Mouse (Mus musculus) layer of hippocampus, postnatal 14 days (tissue): ENCODE measurements around the gene Zfp597. TPM values are rescaled to one million over a fixed set of nuclear protein-coding genes. Genes with fewer than 3 reads are reported as not detected.
"Not testable (repeated sequence)": the region's sequence is repeated elsewhere in the genome, so short reads cannot be mapped to it uniquely, and the experiment has no call there.

ENCODE experiments used
- DNase-seq, 2 experiments: peaks; one replicate each; pipeline ENCODE4 v3.0.0; 2021 to 2022; ENCODE audit warnings: low spot score in 2 of 2, mixed read lengths in 1 of 2
- total RNA-seq, 2 experiments: library from RNA; stranded (reverse); gene quantifications; 2 replicates each; pipeline ENCODE4 v1.2.3; 2021

Gene Zfp597
- total RNA-seq, 2 experiments from 2014 or later = 20.0 to 24.1 TPM

DNA sequence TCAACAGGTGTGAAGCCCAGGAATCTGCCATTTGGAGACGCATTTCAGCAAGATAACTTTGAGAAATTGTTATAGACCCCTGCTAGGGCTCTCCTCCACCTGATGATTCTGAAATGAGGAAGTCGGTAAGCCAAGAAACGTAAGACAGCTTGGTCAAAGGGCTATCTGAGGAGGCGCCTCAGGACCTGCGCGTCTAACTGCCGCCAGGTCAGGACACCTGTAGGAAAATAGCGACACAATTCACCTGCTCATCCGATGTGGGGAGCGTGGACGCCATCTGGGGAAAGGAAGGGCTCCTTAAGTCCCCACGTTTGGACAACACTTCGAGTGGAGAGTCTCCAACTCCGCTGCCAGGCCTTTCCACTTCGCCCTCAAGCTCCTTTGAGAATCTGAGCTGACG lies 12.5 kb downstream of the Zfp597 start:
- DNase-seq = no peak

DNA sequence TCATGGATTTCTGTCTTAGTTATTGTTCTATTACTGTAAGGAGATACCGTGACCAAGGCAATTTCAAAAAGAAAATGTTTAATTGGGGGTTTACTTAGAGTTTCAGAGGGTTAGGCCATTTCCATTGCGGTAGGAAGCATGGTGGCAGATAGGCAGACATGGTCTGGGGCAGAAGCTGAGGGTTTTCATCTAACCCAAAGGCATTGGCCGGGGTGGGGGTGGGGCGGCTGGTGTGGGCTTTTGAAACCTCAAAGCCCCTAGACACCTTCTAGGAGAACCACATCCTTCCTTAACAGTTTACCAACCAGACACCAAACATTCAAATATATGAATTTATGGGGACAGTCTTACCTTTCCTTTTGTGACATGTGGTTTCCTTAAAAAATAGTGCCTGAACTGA lies 25.1 kb downstream of the Zfp597 start:
- DNase-seq = no peak

DNA sequence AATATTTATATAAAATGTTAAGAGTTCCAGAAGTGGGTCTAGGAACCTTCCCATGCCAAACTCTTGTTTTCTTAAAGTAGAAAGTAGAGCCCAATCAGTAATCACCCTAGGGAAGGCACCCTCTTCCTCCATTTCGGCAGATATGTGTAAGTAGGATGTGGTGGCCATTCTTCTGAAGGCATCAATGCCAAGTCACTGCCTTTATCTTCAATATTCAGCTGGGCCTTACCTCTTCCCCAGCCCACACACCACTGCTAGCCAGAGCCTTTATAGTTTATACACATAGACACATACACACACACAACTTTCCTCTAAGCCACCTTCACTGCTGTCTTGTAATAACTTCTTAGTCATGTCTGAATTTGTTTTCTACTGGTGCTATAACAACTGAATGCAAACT lies 28.6 kb downstream of the Zfp597 start:
- no peak for DNase-seq

DNA sequence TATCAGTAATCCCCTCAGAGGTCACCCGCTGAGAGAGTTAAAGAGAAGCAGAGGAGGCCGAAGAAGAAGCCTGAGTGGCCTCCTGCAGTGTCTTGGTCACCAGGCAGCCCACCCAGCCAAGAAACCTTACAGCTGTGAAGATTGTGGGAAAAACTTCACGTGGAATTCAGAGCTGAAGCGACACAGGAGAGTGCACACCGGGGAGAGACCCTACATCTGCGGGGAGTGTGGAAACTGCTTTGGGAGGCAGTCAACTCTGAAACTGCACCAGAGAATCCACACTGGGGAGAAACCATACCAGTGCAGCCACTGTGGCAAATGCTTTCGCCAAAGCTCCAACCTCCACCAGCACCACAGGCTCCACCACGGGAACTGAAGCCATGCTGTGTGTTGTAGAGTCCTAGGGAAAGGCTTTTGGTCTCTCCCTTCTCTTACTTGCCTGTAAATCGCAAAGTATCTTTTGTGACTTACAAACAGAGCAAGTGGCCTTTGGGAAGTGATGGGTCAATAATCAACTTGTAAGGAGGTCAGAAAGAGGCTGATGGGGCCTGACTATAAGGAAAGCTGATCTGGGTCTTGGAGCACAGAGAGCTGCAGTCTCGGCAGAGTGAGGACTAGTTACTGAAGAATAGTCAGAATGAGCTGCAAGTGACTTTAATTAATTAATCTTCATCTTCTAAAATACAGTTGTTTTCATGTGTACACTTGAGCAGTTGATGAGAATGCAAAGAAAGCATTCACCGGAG lies 29.8 kb downstream of the Zfp597 start:
- no peak for DNase-seq

DNA sequence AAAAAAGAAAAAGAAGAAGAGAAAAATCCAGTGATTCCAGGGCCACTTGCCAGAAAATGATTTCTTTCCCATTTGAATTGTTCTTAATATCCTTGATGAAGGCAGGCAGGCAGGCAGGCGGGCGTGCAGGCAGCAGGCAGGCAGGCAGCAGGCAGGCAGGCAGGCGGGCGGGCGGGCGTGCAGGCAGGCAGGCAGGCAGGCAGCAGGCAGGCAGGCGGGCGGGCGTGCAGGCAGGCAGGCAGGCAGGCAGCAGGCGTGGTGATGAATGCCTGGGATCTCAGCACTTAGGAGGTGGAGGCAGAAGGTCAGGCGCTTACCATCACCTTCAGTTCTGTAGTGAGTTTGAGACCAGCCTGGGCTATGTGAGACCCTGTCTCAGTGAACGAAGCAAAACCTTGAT lies 31.8 kb downstream of the Zfp597 start:
- DNase-seq = no peak

DNA sequence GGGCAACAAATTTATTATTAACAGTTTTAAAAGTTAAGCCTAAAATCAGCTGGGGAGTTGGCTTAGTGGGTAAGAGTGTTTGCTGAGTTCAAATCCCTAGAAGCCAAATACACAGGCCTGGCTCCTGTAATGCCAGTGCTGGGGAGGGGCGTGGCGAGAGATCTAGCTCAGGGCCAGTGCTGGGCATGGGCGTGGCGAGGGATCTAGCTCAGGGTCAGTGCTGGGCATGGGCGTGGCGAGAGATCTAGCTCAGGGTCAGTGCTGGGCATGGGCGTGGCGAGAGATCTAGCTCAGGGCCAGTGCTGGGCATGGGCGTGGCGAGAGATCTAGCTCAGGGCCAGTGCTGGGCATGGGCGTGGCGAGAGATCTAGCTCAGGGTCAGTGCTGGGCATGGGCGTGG lies 33.1 kb downstream of the Zfp597 start:
- DNase-seq = not testable (repeated sequence)

DNA sequence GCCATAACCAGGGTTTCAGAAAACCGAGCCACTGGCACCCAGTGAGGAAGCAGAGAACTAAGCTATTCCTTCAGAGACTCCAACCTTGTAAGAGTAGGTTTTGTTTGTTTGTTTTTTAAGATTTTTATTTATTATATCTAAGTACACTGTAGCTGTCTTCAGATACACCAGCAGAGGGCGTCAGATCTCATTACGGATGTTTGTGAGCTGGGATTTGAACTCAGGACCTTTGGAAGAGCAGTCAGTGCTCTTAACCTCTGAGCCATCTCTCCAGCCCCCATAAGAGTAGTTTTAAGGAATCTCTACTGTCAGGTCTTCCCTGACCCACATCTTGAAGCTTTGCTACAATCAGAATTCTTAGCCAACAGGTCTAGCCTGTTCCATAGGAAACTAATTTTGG lies 35.9 kb downstream of the Zfp597 start:
- no peak for DNase-seq

DNA sequence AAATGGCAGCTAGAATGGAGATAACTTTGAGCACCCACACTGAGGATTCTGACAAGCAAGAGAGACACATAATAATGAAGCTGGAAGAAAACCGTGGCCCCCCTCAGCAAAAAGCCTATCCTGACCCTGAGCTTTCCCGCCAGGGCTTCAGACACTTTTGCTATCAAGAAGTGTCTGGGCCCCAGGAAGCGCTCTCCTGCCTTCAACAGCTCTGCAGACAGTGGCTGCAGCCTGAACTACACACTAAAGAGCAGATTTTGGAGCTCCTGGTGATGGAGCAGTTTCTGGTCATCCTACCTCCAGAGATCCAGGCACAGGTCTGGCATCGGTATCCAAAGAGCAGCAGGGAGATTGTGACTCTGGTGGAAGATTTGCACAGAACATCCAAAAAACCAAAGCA lies 36.5 kb downstream of the Zfp597 start:
- no peak for DNase-seq

DNA sequence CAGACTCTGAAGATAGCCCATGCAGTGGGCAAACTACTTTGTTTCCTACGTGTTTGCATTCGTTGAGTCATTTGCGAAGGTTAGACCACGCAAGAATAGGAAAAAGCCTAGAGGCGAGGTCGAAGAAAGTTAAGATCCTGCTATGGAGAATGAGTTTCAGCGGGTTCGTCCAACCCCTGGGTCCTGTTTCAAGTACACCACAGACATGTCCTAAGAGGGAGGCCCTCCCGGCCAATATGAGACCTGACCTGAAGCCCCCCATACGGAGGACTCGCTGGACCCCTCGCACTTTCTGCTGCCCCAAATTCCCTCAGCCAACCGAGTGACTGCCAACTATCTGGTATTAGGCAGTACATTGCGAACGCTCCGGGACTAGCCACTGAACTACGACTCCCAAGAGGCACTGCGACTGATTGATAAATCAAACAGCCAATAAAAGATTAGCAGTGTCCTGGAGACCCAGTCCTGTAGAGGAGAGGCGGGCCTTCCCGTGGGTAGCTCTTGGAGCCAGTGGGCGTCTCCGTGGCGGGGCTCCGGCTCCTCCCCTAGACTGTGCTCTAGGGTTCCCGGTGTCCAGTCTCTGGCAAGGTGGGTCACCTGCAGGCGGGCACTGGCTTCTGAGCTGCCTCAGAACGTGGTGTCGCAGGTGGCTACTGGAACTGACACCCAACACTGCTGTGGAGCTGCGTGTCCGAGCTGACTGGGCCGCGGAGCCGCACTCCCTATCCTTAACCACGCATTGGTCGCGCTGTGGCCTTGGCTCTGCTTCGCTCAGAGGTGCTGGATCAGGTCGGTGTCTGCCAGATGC lies 37.4 kb downstream of the Zfp597 start, which contains the start of gene Zfp174:
Gene Zfp174, plus strand, starts transcription at position 558 of the 808 bp plus-strand sequence.
- peak; percentile 92 to 97 for DNase-seq

DNA sequence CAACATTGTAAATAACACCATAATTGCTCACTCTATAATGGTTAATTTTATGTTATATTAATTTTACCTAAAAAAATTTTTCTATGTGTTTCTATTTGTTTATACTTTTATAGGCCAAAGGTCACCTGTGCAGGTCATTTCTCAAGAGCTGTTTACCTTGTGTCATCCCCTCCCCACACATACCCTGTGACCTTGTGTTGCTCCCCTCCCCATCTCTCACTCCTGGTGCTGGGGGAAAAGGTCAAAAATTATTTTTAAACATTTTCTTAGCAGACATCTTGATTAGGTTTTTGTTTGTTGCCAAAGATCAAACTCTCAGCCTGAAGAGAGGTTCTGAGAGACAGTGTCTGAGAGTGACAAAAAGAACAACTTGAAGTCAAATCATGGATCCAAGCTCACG lies 40.6 kb downstream of the Zfp597 start:
- DNase-seq = no peak

DNA sequence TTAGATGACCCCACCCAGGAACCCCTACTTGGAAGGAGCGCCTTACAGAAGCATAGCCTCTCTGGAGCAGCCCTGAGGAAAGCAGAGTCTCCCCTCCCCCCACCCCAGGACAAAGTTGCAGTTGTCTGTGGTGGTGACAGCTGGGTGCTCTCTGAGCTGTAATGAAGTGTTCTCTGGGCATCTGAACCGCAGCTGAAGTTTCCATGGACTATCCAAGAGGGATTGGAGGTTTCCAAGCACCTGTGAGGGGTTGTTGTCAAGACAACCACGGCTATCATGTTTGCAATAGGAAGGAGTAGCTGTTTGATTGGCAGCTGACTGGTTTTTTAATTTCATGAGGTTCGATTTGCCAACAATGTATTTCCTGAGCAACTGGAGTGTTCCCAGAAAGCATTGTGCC lies 41.4 kb downstream of the Zfp597 start:
- DNase-seq = no peak

DNA sequence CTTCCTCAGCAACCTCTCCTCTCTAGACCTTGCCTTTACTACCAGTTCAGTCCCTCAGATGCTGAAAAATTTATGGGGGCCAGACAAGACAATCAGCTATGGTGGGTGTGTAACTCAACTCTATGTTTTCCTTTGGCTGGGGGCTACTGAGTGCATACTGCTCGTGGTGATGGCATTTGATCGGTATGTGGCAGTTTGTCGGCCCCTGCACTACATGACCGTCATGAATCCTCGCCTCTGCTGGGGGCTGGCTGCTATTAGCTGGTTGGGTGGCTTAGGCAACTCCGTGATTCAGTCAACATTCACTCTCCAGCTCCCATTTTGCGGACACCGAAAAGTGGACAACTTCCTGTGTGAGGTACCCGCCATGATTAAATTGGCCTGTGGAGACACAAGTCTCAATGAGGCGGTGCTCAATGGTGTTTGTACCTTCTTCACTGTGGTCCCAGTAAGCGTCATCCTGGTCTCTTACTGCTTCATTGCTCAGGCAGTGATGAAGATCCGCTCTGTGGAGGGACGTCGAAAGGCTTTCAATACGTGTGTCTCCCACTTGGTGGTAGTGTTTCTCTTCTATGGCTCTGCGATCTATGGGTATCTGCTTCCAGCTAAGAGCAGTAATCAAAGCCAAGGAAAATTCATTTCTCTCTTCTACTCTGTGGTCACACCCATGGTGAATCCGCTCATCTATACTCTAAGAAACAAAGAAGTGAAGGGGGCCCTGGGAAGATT lies 45.0 kb downstream of the Zfp597 start:
- no peak for DNase-seq

DNA sequence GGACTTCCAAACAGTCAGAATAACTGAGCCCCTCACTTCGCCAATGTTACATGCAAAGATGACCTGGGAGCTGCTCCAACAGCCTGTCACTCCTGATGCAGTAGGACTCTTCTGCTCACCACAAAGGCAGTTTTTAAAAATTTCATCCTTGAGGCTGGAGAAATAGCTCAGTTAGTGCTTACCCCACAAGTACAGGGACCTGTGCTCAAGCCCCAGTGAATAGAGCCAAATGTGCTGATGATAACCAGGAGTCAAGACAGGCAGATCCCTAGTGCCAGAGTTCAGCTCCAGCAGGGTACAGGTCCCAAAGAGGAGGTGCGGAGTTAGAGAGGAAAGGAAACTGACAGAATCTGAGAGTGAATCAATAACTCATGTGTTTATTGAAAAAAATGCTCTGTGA lies 48.9 kb downstream of the Zfp597 start:
- DNase-seq = no peak

DNA sequence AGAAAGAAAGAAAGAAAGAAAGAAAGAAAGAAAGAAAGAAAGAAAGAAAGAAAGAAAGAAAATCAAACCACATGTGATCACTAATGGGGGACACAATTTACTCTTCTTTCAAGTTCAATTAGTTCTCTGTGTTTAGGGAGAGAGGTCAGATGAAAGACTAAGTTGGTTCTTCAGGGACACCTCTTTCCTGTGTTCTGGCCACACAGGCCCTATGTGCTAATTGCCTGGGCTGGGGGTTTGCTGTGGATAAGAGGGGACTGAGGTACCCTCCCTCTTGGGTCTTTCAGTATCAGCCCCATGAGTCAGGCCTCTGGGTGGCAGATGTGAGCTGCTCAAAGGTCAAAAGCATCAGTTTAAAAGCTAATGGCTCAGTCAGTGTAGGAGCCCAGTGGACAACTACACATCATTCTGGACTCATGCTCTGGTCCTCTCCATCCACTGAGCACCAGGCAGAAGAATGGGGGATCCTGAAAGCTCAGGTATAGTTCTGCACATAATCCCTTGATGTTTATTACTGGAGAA lies 53.7 kb downstream of the Zfp597 start, which contains the start of gene Olfr15:
Gene Olfr15, plus strand, starts transcription at position 291 of the 522 bp plus-strand sequence.
- no peak for DNase-seq

DNA sequence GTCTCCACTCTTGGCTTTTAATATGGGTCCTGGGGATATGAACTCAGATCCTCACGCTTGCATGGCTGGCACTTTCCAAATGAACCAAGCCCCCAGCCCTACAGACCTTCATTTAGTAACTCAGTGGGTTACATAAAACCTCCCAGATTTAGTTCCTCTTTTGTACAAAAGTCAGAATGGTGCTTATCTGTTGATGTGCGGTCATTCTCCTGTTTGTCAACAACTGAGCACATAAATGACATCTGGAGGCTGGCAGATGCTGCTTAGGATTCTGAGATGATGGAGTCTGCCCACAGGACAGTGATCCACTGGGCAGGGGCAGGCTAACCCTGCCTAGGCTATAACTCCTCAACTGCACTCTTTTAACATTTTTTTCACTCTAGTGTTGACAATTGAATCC lies 54.6 kb downstream of the Zfp597 start:
- DNase-seq = no peak

DNA sequence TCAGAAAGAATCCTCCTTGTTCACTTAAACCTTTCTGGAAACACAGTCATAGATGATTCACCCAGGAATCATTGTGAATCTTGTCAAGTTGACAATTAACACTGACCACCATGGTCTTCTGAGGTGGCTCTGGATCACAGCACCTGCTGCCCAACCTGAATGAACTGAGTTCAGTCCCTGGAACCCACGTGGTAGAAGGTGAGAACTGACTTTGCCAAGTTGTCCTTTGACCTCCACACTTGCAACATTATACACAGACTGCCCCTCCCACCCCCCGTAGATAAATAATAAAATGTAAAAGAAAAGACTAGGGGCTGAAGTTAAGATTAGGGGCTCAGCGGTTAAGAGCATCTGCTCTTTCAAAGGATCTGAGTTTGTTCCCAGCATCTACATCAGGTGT lies 56.3 kb downstream of the Zfp597 start:
- no peak for DNase-seq

DNA sequence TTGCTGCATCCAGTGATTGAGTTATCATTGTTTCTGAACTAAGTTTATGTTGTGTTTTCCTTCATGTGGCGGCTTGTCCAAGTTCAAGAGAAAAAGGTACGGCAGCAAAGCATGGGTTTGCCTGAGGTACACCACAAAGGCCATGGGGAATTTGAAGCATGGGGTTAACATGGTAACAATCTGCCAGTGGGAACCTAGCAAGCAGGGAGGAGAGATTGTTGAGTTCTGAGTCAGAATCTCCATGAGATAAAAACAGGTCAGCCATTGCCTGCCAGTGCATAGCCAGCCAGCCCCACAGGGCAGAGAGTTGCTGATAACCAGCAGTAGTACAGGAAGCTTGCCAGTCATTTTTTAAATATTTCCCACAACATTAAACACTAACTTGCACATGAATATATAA lies 64.2 kb downstream of the Zfp597 start:
- DNase-seq = no peak

DNA sequence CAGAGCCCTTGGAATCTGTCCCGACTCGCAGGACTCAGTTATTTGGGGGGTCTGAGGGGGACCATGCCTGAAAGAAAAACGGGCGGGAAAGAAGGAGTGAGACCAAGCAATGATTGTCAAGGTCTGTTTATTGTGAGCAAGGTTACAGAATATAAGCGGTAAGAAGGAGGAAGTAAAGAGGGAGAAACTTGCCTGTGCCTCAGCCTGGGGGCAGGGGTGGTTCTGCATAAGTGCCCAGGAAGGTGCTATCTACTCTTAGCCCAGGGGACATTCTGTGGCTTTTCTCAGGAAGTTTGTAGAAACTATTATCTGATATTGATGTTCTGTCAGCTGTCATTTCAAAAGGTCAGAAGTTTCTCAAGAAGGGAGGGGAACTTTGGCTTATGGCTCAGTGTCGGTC lies 69.7 kb downstream of the Zfp597 start:
- not testable (repeated sequence) for DNase-seq
